8 mouse cellular contexts compared by ENCODE assay signal in genomic region chr13:51100233-51101015, GRCm38 (mm10). TPM values are rescaled to one million over a fixed set of nuclear protein-coding genes. Genes with fewer than 3 reads are reported as not detected.
DNase-seq lines count a peak whose midpoint lies in the region; ATAC-seq and TF ChIP-seq lines count a peak whose summit lies in the region.

Spin1 (plus strand) TSS chr13:51100880.

- TF ChIP-seq CTCF in heart, postnatal 0 days (IDR thresholded peaks at IDR 0.05; ENCODE audit: low read depth) = no peak

- H3K27me3 ChIP-seq in forebrain, embryonic 13.5 days = no peaks in the 10 kb centered on the region
- no peaks in the 10 kb centered on the region for H3K27me3 ChIP-seq in heart, postnatal 0 days (ENCODE audit: control insufficient read depth, insufficient read depth, low read length)
- H3K27me3 ChIP-seq in liver, embryonic 15.5 days = peaks cover 24% of the 10 kb centered on the region
- H3K27me3 ChIP-seq in neural tube, embryonic 11.5 days (ENCODE audit: control insufficient read depth, insufficient read depth, low read length) = no peaks in the 10 kb centered on the region
- no peaks in the 10 kb centered on the region for H3K27me3 ChIP-seq in stomach, embryonic 16.5 days (ENCODE audit: control insufficient read depth, insufficient read depth, low read length)

- peak; percentile 82 for ATAC-seq in forebrain, embryonic 13.5 days
- ATAC-seq in heart, postnatal 0 days (ENCODE audit: insufficient read depth, low read depth) = peak; percentile 89
- peak; percentile 85 for ATAC-seq in liver, embryonic 15.5 days (ENCODE audit: insufficient read depth)
- peak; percentile 78 for ATAC-seq in neural tube, embryonic 11.5 days (ENCODE audit: insufficient read depth, low FRiP score, low TSS enrichment)
- peak; percentile 92 for ATAC-seq in stomach, embryonic 16.5 days (ENCODE audit: insufficient read depth, low FRiP score)

- peaks cover 16% of the 10 kb centered on the region for H3K36me3 ChIP-seq in forebrain, embryonic 13.5 days (ENCODE audit: poor library complexity, severe bottlenecking)
- 0 out of 2 replicates have a peak, but pooled peaks cover 4% of the 10 kb centered on the region for H3K36me3 ChIP-seq in heart, postnatal 0 days (replicated peaks; ENCODE audit: control insufficient read depth, insufficient read depth, low read length)
- no peaks in the 10 kb centered on the region for H3K36me3 ChIP-seq in liver, embryonic 15.5 days (replicated peaks)
- no peaks in the 10 kb centered on the region for H3K36me3 ChIP-seq in neural tube, embryonic 11.5 days (ENCODE audit: control insufficient read depth, insufficient read depth, low read length)
- H3K36me3 ChIP-seq in stomach, embryonic 16.5 days (ENCODE audit: control insufficient read depth, insufficient read depth, low read length) = 0 out of 2 replicates have a peak, but pooled peaks cover 5% of the 10 kb centered on the region

- H3K4me3 ChIP-seq in forebrain, embryonic 13.5 days = peak within 1 kb of the TSS; percentile 77
- H3K4me3 ChIP-seq in heart, postnatal 0 days (ENCODE audit: low read depth, low read length) = peak within 1 kb of the TSS; percentile 80
- H3K4me3 ChIP-seq in liver, embryonic 15.5 days (replicated peaks) = peak within 1 kb of the TSS; percentile 77
- peak within 1 kb of the TSS; percentile 88 for H3K4me3 ChIP-seq in neural tube, embryonic 11.5 days (ENCODE audit: low read depth, low read length)
- peak within 1 kb of the TSS; percentile 83 for H3K4me3 ChIP-seq in stomach, embryonic 16.5 days (replicated peaks; ENCODE audit: low read length)

- under 1% methylated on average over 40 of the region's 85 CpGs for WGBS in forebrain, embryonic 13.5 days
- 0% methylated on average over 66 of the region's 85 CpGs for WGBS in heart, postnatal 0 days
- under 1% methylated on average over 68 of the region's 85 CpGs for WGBS in liver, embryonic 15.5 days (ENCODE audit: insufficient replicate concordance)
- WGBS in neural tube, embryonic 11.5 days = under 1% methylated on average over 55 of the region's 85 CpGs
- WGBS in stomach, embryonic 16.5 days = under 1% methylated on average over 81 of the region's 85 CpGs

- peak; percentile 82 to 84 for DNase-seq in CD8-positive naive resting alpha-beta T cell, adult 2 months (ENCODE audit: low read depth in 2 of 2, low spot score in 2 of 2)
- peak; percentile 38 for DNase-seq in c-Kit-negative CD71-positive TER-119-positive erythroid progenitor cells, embryonic 14.5 days (ENCODE audit: low read depth, low spot score)
- DNase-seq in heart, postnatal 0 days (ENCODE audit: low spot score) = peak; percentile 61
- DNase-seq in kidney, postnatal 4 days = peak; percentile 87 to 92
- DNase-seq in neural tube, embryonic 11.5 days (ENCODE audit: low spot score) = peak; percentile 89

- peaks cover 25% of the 10 kb centered on the region for H3K4me1 ChIP-seq in forebrain, embryonic 13.5 days
- H3K4me1 ChIP-seq in heart, postnatal 0 days (ENCODE audit: control insufficient read depth, insufficient read depth) = 0 out of 2 replicates have a peak, but pooled peaks cover 6% of the 10 kb centered on the region
- peaks cover 29% of the 10 kb centered on the region for H3K4me1 ChIP-seq in liver, embryonic 15.5 days (replicated peaks)
- H3K4me1 ChIP-seq in neural tube, embryonic 11.5 days (ENCODE audit: control insufficient read depth, insufficient read depth, low read length) = 0 out of 2 replicates have a peak, but pooled peaks cover 6% of the 10 kb centered on the region
- H3K4me1 ChIP-seq in stomach, embryonic 16.5 days (ENCODE audit: control insufficient read depth, insufficient read depth, low read length) = peaks cover 10% of the 10 kb centered on the region

- peak within 1 kb of the TSS; percentile 92 for H3K27ac ChIP-seq in forebrain, embryonic 13.5 days
- H3K27ac ChIP-seq in heart, postnatal 0 days (ENCODE audit: low read depth) = peak within 1 kb of the TSS; percentile 87
- peak within 1 kb of the TSS; percentile 79 for H3K27ac ChIP-seq in liver, embryonic 15.5 days (replicated peaks)
- H3K27ac ChIP-seq in neural tube, embryonic 11.5 days (ENCODE audit: low read depth, low read length) = peak within 1 kb of the TSS; percentile 92
- peak within 1 kb of the TSS; percentile 95 for H3K27ac ChIP-seq in stomach, embryonic 16.5 days (ENCODE audit: low read length)

- no peaks in the 10 kb centered on the region; the same call in 1 of the 2 replicates for H3K9me3 ChIP-seq in forebrain, embryonic 13.5 days (replicated peaks)
- H3K9me3 ChIP-seq in heart, postnatal 0 days (replicated peaks; ENCODE audit: control insufficient read depth, low read length) = 0 out of 2 replicates have a peak, but pooled peaks cover 3% of the 10 kb centered on the region
- H3K9me3 ChIP-seq in liver, embryonic 15.5 days (replicated peaks) = no peaks in the 10 kb centered on the region
- H3K9me3 ChIP-seq in neural tube, embryonic 11.5 days (ENCODE audit: control insufficient read depth, low read length) = peaks cover 5% of the 10 kb centered on the region; the same call in 1 of the 2 replicates
- H3K9me3 ChIP-seq in stomach, embryonic 16.5 days (replicated peaks; ENCODE audit: control insufficient read depth, low read length) = 0 out of 2 replicates have a peak, but pooled peaks cover 5% of the 10 kb centered on the region

- peak within 1 kb of the TSS; percentile 87 for H3K4me2 ChIP-seq in forebrain, embryonic 13.5 days
- peak within 1 kb of the TSS; percentile 98 for H3K4me2 ChIP-seq in heart, postnatal 0 days (ENCODE audit: low read depth, low read length)
- peak within 1 kb of the TSS; percentile 90 for H3K4me2 ChIP-seq in liver, embryonic 15.5 days
- peak within 1 kb of the TSS; percentile 95 for H3K4me2 ChIP-seq in neural tube, embryonic 11.5 days (ENCODE audit: low read depth)
- peak within 1 kb of the TSS; percentile 74 for H3K4me2 ChIP-seq in stomach, embryonic 16.5 days (ENCODE audit: low read depth, low read length)

- H3K9ac ChIP-seq in forebrain, embryonic 13.5 days = peak within 1 kb of the TSS; percentile 95
- peak within 1 kb of the TSS; percentile 79 for H3K9ac ChIP-seq in heart, postnatal 0 days (replicated peaks; ENCODE audit: low read depth, low read length)
- H3K9ac ChIP-seq in liver, embryonic 15.5 days = peak within 1 kb of the TSS; percentile 70
- H3K9ac ChIP-seq in neural tube, embryonic 11.5 days (ENCODE audit: low read length) = peak within 1 kb of the TSS; percentile 98
- H3K9ac ChIP-seq in stomach, embryonic 16.5 days (ENCODE audit: low read length) = peak within 1 kb of the TSS; percentile 94

- no peak for TF ChIP-seq EP300 in heart, postnatal 0 days (IDR thresholded peaks at IDR 0.05; ENCODE audit: low read depth)

RNA-seq across cellular contexts. Expression of gene Spin1, which starts in this region (rescaled TPM):
- polyA plus RNA-seq in forebrain, embryonic 13.5 days (2015; fragmentation: Nextera tagmentation; extraction: Ambion mirVana) = 120 and 132 TPM in 2 replicates
- 41.7 and 54.5 TPM in 2 replicates for total RNA-seq in heart, postnatal 0 days (2014; rRNA removed; ENCODE audit: low replicate concordance)
- polyA plus RNA-seq in heart, postnatal 0 days (2015; fragmentation: Nextera tagmentation; extraction: Ambion mirVana) = 31.3 TPM in 2 replicates
- polyA plus RNA-seq in liver, embryonic 15.5 days (2015; fragmentation: Nextera tagmentation; extraction: Ambion mirVana) = 9.2 and 10.7 TPM in 2 replicates
- polyA plus RNA-seq in neural tube, embryonic 11.5 days (2014; fragmentation: Nextera tagmentation; extraction: Ambion mirVana) = 116 and 117 TPM in 2 replicates
- polyA plus RNA-seq in stomach, embryonic 16.5 days (2015; fragmentation: Nextera tagmentation; extraction: Ambion mirVana) = 64.8 and 66.5 TPM in 2 replicates

Comparison
In these comparisons a context has a peak if more than half of its experiments do, and no peak if none do; other contexts are left out.
1. Peak in every context shown above with its lines: DNase-seq, ATAC-seq, H3K4me3 ChIP-seq and H3K27ac ChIP-seq.
2. DNase-seq: peak in every context shown above with its lines; median percentile 90 in kidney, postnatal 4 days; 89 in neural tube, embryonic 11.5 days; 83 in CD8-positive naive resting alpha-beta T cell, adult 2 months; 61 in heart, postnatal 0 days; 38 in c-Kit-negative CD71-positive TER-119-positive erythroid progenitor cells, embryonic 14.5 days.